Mouse (Mus musculus) megakaryocyte, embryonic 14.5 days (primary cell): ENCODE data around the gene 6030468B19Rik. TPM values are rescaled to one million over a fixed set of nuclear protein-coding genes. Genes with fewer than 3 reads are reported as not detected.
"Not testable (repeated sequence)": the region's sequence is repeated elsewhere in the genome, so short reads cannot be mapped to it uniquely, and the experiment has no call there.

Source experiments
- H3K27me3 ChIP-seq: replicated peaks from 2 replicates; pipeline ENCODE3; 2012; ENCODE audit warnings: inconsistent platforms
- H3K36me3 ChIP-seq: replicated peaks from 2 replicates; pipeline ENCODE3; 2012; ENCODE audit warnings: low read length, inconsistent platforms, mixed read lengths
- H3K4me1 ChIP-seq: 2 replicates; pipeline ENCODE4 v1.6.1; 2012; ENCODE audit warnings: inconsistent platforms
- H3K4me3 ChIP-seq: replicated peaks from 2 replicates; pipeline ENCODE3; 2012; ENCODE audit warnings: moderate library complexity, mild to moderate bottlenecking, inconsistent platforms
- H3K9me3 ChIP-seq: 2 replicates; pipeline ENCODE4 v1.6.1; 2012; ENCODE audit warnings: inconsistent platforms
- FLI1 ChIP-seq: IDR thresholded peaks from 2 replicates; pipeline ENCODE4 v1.6.1; 2012; ENCODE audit warnings: low read length, inconsistent platforms, mixed read lengths
- GATA1 ChIP-seq: IDR thresholded peaks from 3 replicates; pipeline ENCODE4 v1.6.1; 2012; ENCODE audit warnings: mixed read lengths, low read length, inconsistent platforms, borderline replicate concordance
- polyA plus RNA-seq: library from polyadenylated mRNA; stranded (reverse); fragments of >175 nt; gene quantifications from 2 replicates; pipeline ENCODE4 v1.2.3, GENCODE M21; 2012; ENCODE audit warnings: low replicate concordance; ENCODE audit not compliant: insufficient read depth

The 6030468B19Rik gene
- polyA plus RNA-seq, 1 experiment = 17.2 TPM

- no peak for TF ChIP-seq FLI1
- peaks cover 92% of the 10 kb centered on the region for H3K4me1 ChIP-seq
- H3K9me3 ChIP-seq = no peaks in the 10 kb centered on the region
- peaks cover 32% of the 10 kb centered on the region for H3K27me3 ChIP-seq
- no peak overlapping the region for H3K4me3 ChIP-seq
- H3K36me3 ChIP-seq = peaks cover 20% of the 10 kb centered on the region
These were observed 29.5 kb downstream of the 6030468B19Rik start for GRCm38 (mm10) chr11:117826916-117827315.

- Histone ChIP-seq H3K4me1 (peaks cover 94% of the 10 kb centered on the region), H3K9me3 (no peaks in the 10 kb centered on the region), H3K27me3 (peaks cover 32% of the 10 kb centered on the region), H3K36me3 (peaks cover 16% of the 10 kb centered on the region), H3K4me3 (no peak overlapping the region)
- no peak for TF ChIP-seq FLI1
- TF ChIP-seq GATA1 = no peak
These were observed 29.9 kb downstream of the 6030468B19Rik start for GRCm38 (mm10) chr11:117827386-117827785.

GRCm38 (mm10) chr11:117828149-117828887 is 30.9 kb downstream of the 6030468B19Rik start:
- peaks cover 6% of the 10 kb centered on the region for H3K36me3 ChIP-seq
- H3K4me3 ChIP-seq = peak overlapping the region; percentile 29
- H3K9me3 ChIP-seq = no peaks in the 10 kb centered on the region
- H3K27me3 ChIP-seq = peaks cover 30% of the 10 kb centered on the region
- no peak for TF ChIP-seq FLI1
- no peak for TF ChIP-seq GATA1
- H3K4me1 ChIP-seq = peaks cover 93% of the 10 kb centered on the region

GRCm38 (mm10) chr11:117828888-117829604 is 31.6 kb downstream of the 6030468B19Rik start:
- Histone ChIP-seq H3K36me3 (no peaks in the 10 kb centered on the region), H3K4me3 (peak overlapping the region; percentile 42), H3K4me1 (peaks cover 91% of the 10 kb centered on the region), H3K9me3 (no peaks in the 10 kb centered on the region), H3K27me3 (peaks cover 30% of the 10 kb centered on the region)
- no peak for TF ChIP-seq FLI1
- TF ChIP-seq GATA1 = no peak; the same call in 2 of the 3 replicates

- peaks cover 30% of the 10 kb centered on the region for H3K27me3 ChIP-seq
- H3K4me1 ChIP-seq = peaks cover 91% of the 10 kb centered on the region
- H3K4me3 ChIP-seq = no peak overlapping the region
- H3K9me3 ChIP-seq = no peaks in the 10 kb centered on the region
- H3K36me3 ChIP-seq = no peaks in the 10 kb centered on the region
- TF ChIP-seq FLI1 (no peak), GATA1 (no peak)
These were observed 32.3 kb downstream of the 6030468B19Rik start for GRCm38 (mm10) chr11:117829671-117830215.

GRCm38 (mm10) chr11:117830401-117830800 is 32.9 kb downstream of the 6030468B19Rik start:
- H3K4me1 ChIP-seq = peaks cover 91% of the 10 kb centered on the region
- H3K9me3 ChIP-seq = no peaks in the 10 kb centered on the region
- no peaks in the 10 kb centered on the region for H3K36me3 ChIP-seq
- peak overlapping the region; percentile 35 for H3K4me3 ChIP-seq
- TF ChIP-seq FLI1 (no peak), GATA1 (no peak)
- peaks cover 36% of the 10 kb centered on the region for H3K27me3 ChIP-seq

- Histone ChIP-seq H3K36me3 (no peaks in the 10 kb centered on the region), H3K27me3 (peaks cover 25% of the 10 kb centered on the region), H3K4me3 (peak overlapping the region; percentile 91), H3K9me3 (no peaks in the 10 kb centered on the region), H3K4me1 (peaks cover 78% of the 10 kb centered on the region)
- TF ChIP-seq FLI1 (no peak), GATA1 (no peak)
These were observed 34.9 kb downstream of the 6030468B19Rik start for GRCm38 (mm10) chr11:117832086-117832969.

GRCm38 (mm10) chr11:117833509-117833908 is 36.0 kb downstream of the 6030468B19Rik start:
- not testable (repeated sequence) for H3K4me3 ChIP-seq, H3K36me3 ChIP-seq, H3K9me3 ChIP-seq
- Histone ChIP-seq H3K27me3 (peaks cover 25% of the 10 kb centered on the region), H3K4me1 (peaks cover 67% of the 10 kb centered on the region)

- H3K4me3 ChIP-seq = no peak overlapping the region
- peaks cover 61% of the 10 kb centered on the region for H3K4me1 ChIP-seq
- H3K36me3 ChIP-seq = no peaks in the 10 kb centered on the region
- TF ChIP-seq GATA1 (no peak), FLI1 (no peak)
- peaks cover 29% of the 10 kb centered on the region for H3K27me3 ChIP-seq
- no peaks in the 10 kb centered on the region for H3K9me3 ChIP-seq
These were observed 36.6 kb downstream of the 6030468B19Rik start for GRCm38 (mm10) chr11:117834086-117834485.
